Mouse (Mus musculus): ENCODE data around the gene Ddit4.

DNA sequence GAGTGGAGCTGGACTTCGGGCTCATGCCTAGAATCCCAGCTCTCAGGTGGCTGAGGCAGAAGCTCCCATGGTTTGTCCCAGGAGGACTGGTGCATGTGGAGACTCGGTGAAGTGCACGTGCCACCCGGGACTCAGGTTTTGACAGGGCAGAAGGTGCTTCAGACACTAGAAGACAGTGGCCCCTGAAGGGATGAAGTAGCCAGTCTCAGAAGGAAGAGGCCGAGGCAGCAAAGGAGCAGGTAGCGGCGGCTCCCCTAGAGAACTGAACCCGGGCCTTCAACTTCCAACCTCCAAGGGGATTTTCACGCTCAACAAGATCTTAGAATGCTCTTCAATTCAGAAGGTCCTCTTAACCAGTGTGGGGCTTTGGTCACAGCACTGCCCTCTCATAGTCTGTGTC lies 38.8 kb upstream of the Ddit4 start:
- TF ChIP-seq GATA1 (IDR thresholded peaks at IDR 0.05; ENCODE audit: borderline replicate concordance, low read length), result no peak
- no peak for TF ChIP-seq FLI1 (IDR thresholded peaks at IDR 0.05; ENCODE audit: low read length)

Measured in megakaryocyte, embryonic 14.5 days (primary cell).